Mouse (Mus musculus) liver (tissue): ENCODE measurements around the gene Mrtfa.
"Not testable (repeated sequence)": the region's sequence is repeated elsewhere in the genome, so short reads cannot be mapped to it uniquely, and the experiment has no call there.

Experiments
- DNase-seq: peaks from one replicate; pipeline ENCODE4 v3.0.0-alpha.2; 2020; ENCODE audit warnings: mixed read lengths

The Mrtfa gene

GRCm38 (mm10) chr15:81190630-81191178 is at the start of gene Mrtfa:
Gene Mrtfa, minus strand, starts transcription at chr15:81190757.
- DNase-seq: peak; percentile 97

GRCm38 (mm10) chr15:81239794-81240343 is 49.3 kb upstream of the Mrtfa start:
- no peak for DNase-seq

- DNase-seq: peak; percentile 25
These were observed 48.7 kb upstream of the Mrtfa start for GRCm38 (mm10) chr15:81239261-81239660.

GRCm38 (mm10) chr15:81237471-81237870 is 46.9 kb upstream of the Mrtfa start:
- no peak for DNase-seq

GRCm38 (mm10) chr15:81236062-81236461 is 45.5 kb upstream of the Mrtfa start:
- no peak for DNase-seq

- peak; percentile 30 for DNase-seq
These were observed 44.7 kb upstream of the Mrtfa start, which contains the start of gene Mchr1 for GRCm38 (mm10) chr15:81235086-81235920. Gene Mchr1, plus strand, starts transcription at chr15:81235499.

GRCm38 (mm10) chr15:81231325-81231724 is 40.8 kb upstream of the Mrtfa start:
- DNase-seq: no peak

- no peak for DNase-seq
These were observed 39.2 kb upstream of the Mrtfa start for GRCm38 (mm10) chr15:81229791-81230190.

GRCm38 (mm10) chr15:81228258-81228657 is 37.7 kb upstream of the Mrtfa start:
- no peak for DNase-seq

GRCm38 (mm10) chr15:81227275-81227674 is 36.7 kb upstream of the Mrtfa start:
- DNase-seq: no peak

GRCm38 (mm10) chr15:81226796-81227195 is 36.2 kb upstream of the Mrtfa start:
- no peak for DNase-seq

GRCm38 (mm10) chr15:81225732-81226131 is 35.2 kb upstream of the Mrtfa start:
- no peak for DNase-seq

GRCm38 (mm10) chr15:81225016-81225415 is 34.5 kb upstream of the Mrtfa start:
- no peak for DNase-seq

GRCm38 (mm10) chr15:81221446-81221845 is 30.9 kb upstream of the Mrtfa start:
- DNase-seq: no peak

- DNase-seq: not testable (repeated sequence)
These were observed 29.5 kb upstream of the Mrtfa start for GRCm38 (mm10) chr15:81220051-81220450.

- DNase-seq: no peak
These were observed 28.5 kb upstream of the Mrtfa start for GRCm38 (mm10) chr15:81219054-81219453.

- DNase-seq: no peak
These were observed 26.5 kb upstream of the Mrtfa start for GRCm38 (mm10) chr15:81216906-81217653.

- DNase-seq: no peak
These were observed 22.4 kb upstream of the Mrtfa start for GRCm38 (mm10) chr15:81212976-81213375.

- no peak for DNase-seq
These were observed 19.9 kb upstream of the Mrtfa start for GRCm38 (mm10) chr15:81210496-81210895.

- no peak for DNase-seq
These were observed 11.9 kb upstream of the Mrtfa start for GRCm38 (mm10) chr15:81202462-81202861.

- peak; percentile 75 for DNase-seq
These were observed 8.9 kb upstream of the Mrtfa start for GRCm38 (mm10) chr15:81199372-81199959.

GRCm38 (mm10) chr15:81198447-81198846 is 7.9 kb upstream of the Mrtfa start:
- DNase-seq: no peak

GRCm38 (mm10) chr15:81197197-81197596 is 6.6 kb upstream of the Mrtfa start:
- peak; percentile 23 for DNase-seq
